Mouse (Mus musculus) neutrophil, adult 65 days (primary cell): ENCODE data around the gene Gm21970. TPM values are rescaled to one million over a fixed set of nuclear protein-coding genes. Genes with fewer than 3 reads are reported as not detected.

Experiments used
- total RNA-seq: library from RNA; stranded (reverse); gene quantifications from 2 replicates; pipeline ENCODE4 v1.2.4, GENCODE M21; 2023

Gene Gm21970
- total RNA-seq = 0.54 TPM in 1 of 2 replicates, not detected in the other

GRCm38 (mm10) chr16:91391421-91391820 lies at the start of gene Gm21970:
TSS of gene Gm21970 (plus strand) at chr16:91391721.

GRCm38 (mm10) chr16:91372577-91373472 lies 18.7 kb upstream of the Gm21970 start, which contains the start of gene Ifnar2:
TSS of gene Ifnar2 (plus strand) at chr16:91372783.

GRCm38 (mm10) chr16:91405640-91406584 lies 14.4 kb downstream of the Gm21970 start, which contains the start of gene Il10rb:
TSS of gene Il10rb (plus strand) at chr16:91406164.

Other genes starting within 250 kb of the Gm21970 start
- not detected in 2 replicates for gene Olig2, start 166.3 kb upstream of the Gm21970 start, total RNA-seq
- gene Olig1, start 121.9 kb upstream of the Gm21970 start, total RNA-seq = not detected in 2 replicates
- 131 and 175 TPM in 2 replicates for gene Ifnar2, start 18.9 kb upstream of the Gm21970 start, total RNA-seq
- 72.8 and 76.9 TPM in 2 replicates for gene Il10rb, start 14.4 kb downstream of the Gm21970 start, total RNA-seq
- gene Ifnar1, start 93.5 kb downstream of the Gm21970 start, total RNA-seq = 87.2 and 88.5 TPM in 2 replicates
- 70.6 and 86.9 TPM in 2 replicates for gene Ifngr2, start 155.4 kb downstream of the Gm21970 start, total RNA-seq
- 67.7 and 77.7 TPM in 2 replicates for gene Tmem50b, start 206.1 kb downstream of the Gm21970 start, total RNA-seq
- 1.2 and 1.4 TPM in 2 replicates for gene Dnajc28, start 227.3 kb downstream of the Gm21970 start, total RNA-seq